Mouse (Mus musculus) intestine, embryonic 15.5 days (tissue): ENCODE measurements around the gene Szrd1. TPM values are rescaled to one million over a fixed set of nuclear protein-coding genes. Genes with fewer than 3 reads are reported as not detected.

Source experiments
- ATAC-seq: fragments of 200-750 bp; cut with Nextera tagmentation; 2 replicates; pipeline ENCODE4 v1.8.0; 2017; ENCODE audit warnings: moderate TSS enrichment, moderate library complexity
- H3K27ac ChIP-seq: fragments of 300-500 bp; sonication (generic); 2 replicates; pipeline ENCODE4 v1.5.1; 2015; ENCODE audit warnings: mild to moderate bottlenecking, inconsistent platforms
- H3K27me3 ChIP-seq: fragments of 300-500 bp; sonication (generic); replicated peaks from 2 replicates; pipeline ENCODE4 v1.6.1; 2015; ENCODE audit warnings: inconsistent platforms
- H3K36me3 ChIP-seq: fragments of 300-500 bp; sonication (generic); 2 replicates; pipeline ENCODE4 v1.6.1; 2015; ENCODE audit warnings: inconsistent platforms
- H3K4me1 ChIP-seq: fragments of 300-500 bp; sonication (generic); replicated peaks from 2 replicates; pipeline ENCODE4 v1.6.1; 2015; ENCODE audit warnings: inconsistent platforms
- H3K4me2 ChIP-seq: fragments of 300-500 bp; sonication (generic); replicated peaks from 2 replicates; pipeline ENCODE4 v1.6.1; 2015; ENCODE audit warnings: mild to moderate bottlenecking, inconsistent platforms
- H3K4me3 ChIP-seq: fragments of 300-500 bp; sonication (generic); replicated peaks from 2 replicates; pipeline ENCODE4 v1.5.1; 2015; ENCODE audit warnings: inconsistent platforms
- H3K9ac ChIP-seq: fragments of 300-500 bp; sonication (generic); 2 replicates; pipeline ENCODE4 v1.6.1; 2015; ENCODE audit warnings: inconsistent platforms
- H3K9me3 ChIP-seq: fragments of 300-500 bp; sonication (generic); 2 replicates; pipeline ENCODE4 v1.6.1; 2016; ENCODE audit warnings: inconsistent platforms
- WGBS: fragments of 180-500 bp; shearing (Covaris S2); methylation state at CpG from one replicate; pipeline ENCODE4 v1.1.7; 2015; 5-methylcytosine and 5-hydroxymethylcytosine counted together
- polyA plus RNA-seq: library from polyadenylated mRNA; unstranded; fragments of >200 nt; fragmentation: Nextera tagmentation; extraction: Ambion mirVana; gene quantifications from 2 replicates; pipeline ENCODE4 v1.2.1, GENCODE M21; 2015

The Szrd1 gene
- polyA plus RNA-seq, 1 experiment from 2014 or later = 42.7 TPM

GRCm38 (mm10) chr4:141165744-141166292, 26.2 kb upstream of the Szrd1 start:
- Histone ChIP-seq H3K4me1 (0 out of 2 replicates have a peak, but pooled peaks cover 5% of the 10 kb centered on the region), H3K4me2 (no peak overlapping the region), H3K4me3 (no peak overlapping the region), H3K27ac (no peak overlapping the region), H3K9ac (no peak overlapping the region), H3K9me3 (no peaks in the 10 kb centered on the region), H3K36me3 (peaks cover 16% of the 10 kb centered on the region), H3K27me3 (no peaks in the 10 kb centered on the region)
- WGBS = 71% methylated on average over 8 of the region's 8 CpGs
- no peak for ATAC-seq

DNA sequence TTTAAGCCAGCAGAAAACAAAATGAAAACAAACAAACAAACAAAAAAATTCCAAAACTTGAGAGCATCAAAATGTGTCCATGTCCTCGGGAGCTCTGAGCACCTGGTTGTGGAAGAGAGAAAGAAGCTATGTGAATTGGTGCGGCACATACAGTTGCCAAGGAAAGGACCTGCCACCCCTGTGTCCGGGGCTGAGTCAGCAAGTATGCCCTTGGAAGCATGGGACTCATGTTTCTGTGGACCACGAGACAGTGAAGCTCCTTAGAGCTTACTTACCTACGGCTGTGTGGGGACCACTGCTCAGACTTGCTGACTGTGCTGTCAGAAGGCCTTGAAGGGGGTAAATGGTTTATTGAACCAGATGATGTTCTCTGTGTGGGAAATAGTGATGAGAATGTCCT, 24.2 kb upstream of the Szrd1 start:
- Histone ChIP-seq H3K9ac (no peak overlapping the region), H3K4me1 (peaks cover 16% of the 10 kb centered on the region), H3K9me3 (no peaks in the 10 kb centered on the region), H3K4me2 (no peak overlapping the region), H3K27ac (no peak overlapping the region), H3K27me3 (no peaks in the 10 kb centered on the region), H3K4me3 (no peak overlapping the region), H3K36me3 (peaks cover 9% of the 10 kb centered on the region; the same call in 1 of the 2 replicates)
- no peak for ATAC-seq
- WGBS = 89% methylated on average over 5 of the region's 5 CpGs

- no peak overlapping the region for H3K9ac ChIP-seq
- H3K4me2 ChIP-seq = no peak overlapping the region
- no peaks in the 10 kb centered on the region for H3K27me3 ChIP-seq
- no peak overlapping the region for H3K27ac ChIP-seq
- H3K36me3 ChIP-seq = 0 out of 2 replicates have a peak, but pooled peaks cover 3% of the 10 kb centered on the region
- H3K4me3 ChIP-seq = no peak overlapping the region
- no peaks in the 10 kb centered on the region for H3K9me3 ChIP-seq
- H3K4me1 ChIP-seq = peaks cover 31% of the 10 kb centered on the region
- ATAC-seq = no peak
- 81% methylated on average over 6 of the region's 6 CpGs for WGBS
Measured at GRCm38 (mm10) chr4:141161699-141162208, 22.2 kb upstream of the Szrd1 start.

DNA sequence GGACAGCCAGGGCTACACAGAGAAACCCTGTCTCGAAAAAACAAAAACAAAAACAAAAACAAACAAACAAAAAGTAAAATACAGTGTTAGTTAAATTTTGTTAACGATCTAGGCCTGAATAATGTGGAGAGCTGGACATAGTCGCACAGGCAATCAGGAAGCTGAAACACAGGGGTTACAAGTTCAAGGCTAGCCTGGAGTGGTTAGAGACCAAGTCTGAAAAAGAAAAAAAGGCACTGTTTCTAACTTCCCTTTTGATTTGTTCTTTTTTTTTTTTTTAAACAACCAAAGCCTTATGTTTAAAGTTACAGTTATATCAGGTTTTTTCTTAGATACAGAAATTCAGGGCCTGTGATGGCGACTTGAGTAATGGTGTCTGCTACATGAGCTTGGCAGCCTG, 20.6 kb upstream of the Szrd1 start:
- Histone ChIP-seq H3K4me2 (no peak overlapping the region), H3K27me3 (no peaks in the 10 kb centered on the region), H3K9me3 (no peaks in the 10 kb centered on the region), H3K4me3 (no peak overlapping the region), H3K9ac (no peak overlapping the region), H3K27ac (no peak overlapping the region), H3K36me3 (0 out of 2 replicates have a peak, but pooled peaks cover 3% of the 10 kb centered on the region), H3K4me1 (peaks cover 30% of the 10 kb centered on the region)
- WGBS = 82% methylated on average over 4 of the region's 4 CpGs
- no peak for ATAC-seq

GRCm38 (mm10) chr4:141159666-141160065, 20.1 kb upstream of the Szrd1 start:
- H3K4me2 ChIP-seq = no peak overlapping the region
- WGBS = 34% methylated on average over 5 of the region's 5 CpGs
- H3K36me3 ChIP-seq = 0 out of 2 replicates have a peak, but pooled peaks cover 3% of the 10 kb centered on the region
- H3K9ac ChIP-seq = no peak overlapping the region
- no peak for ATAC-seq
- no peaks in the 10 kb centered on the region for H3K27me3 ChIP-seq
- H3K4me1 ChIP-seq = peaks cover 30% of the 10 kb centered on the region
- peak overlapping the region; percentile 83 for H3K27ac ChIP-seq
- H3K4me3 ChIP-seq = no peak overlapping the region
- H3K9me3 ChIP-seq = no peaks in the 10 kb centered on the region

DNA sequence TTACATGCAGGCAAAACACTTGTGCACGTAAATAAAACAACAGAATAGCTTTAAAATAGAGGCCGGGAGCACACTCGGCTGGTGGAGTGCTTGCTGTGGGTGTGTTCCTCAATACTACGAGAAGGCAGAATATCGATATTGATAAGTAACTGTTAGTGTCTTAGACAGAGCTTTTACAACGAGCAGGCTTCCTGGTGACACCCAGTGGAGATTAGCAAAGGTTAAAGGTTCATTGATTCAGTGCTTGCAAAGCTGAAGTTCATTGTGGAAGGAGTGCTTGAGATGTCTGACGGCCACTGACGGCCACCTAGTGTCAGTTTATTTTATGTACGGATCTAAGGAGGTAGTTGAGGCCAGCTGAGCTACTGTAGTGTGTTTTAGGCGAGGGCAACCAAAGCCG, 19.5 kb upstream of the Szrd1 start:
- peak; percentile 86 for ATAC-seq
- 0 out of 2 replicates have a peak overlapping the region, but pooled peaks have one; percentile 0 for H3K9ac ChIP-seq

DNA sequence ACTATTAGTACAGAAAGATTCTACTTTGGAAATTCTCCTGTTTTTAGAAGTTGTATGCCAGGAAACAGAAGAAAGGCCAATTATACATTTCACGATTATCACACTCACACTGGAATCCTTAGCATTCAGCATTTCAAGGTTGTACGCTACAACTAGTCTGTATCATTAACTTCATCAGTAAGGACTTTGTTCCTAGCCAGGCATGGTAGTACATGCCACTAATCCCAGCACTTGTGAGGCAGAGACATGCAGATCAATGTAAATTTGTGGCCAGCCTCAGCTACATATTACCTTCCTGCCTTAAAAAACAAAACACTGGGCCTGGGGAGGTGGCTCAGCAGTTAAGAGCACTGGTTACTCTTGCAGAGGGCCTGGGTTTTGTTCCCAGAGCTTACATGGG, 19.0 kb upstream of the Szrd1 start:
- no peak overlapping the region for H3K4me3 ChIP-seq
- peaks cover 30% of the 10 kb centered on the region for H3K4me1 ChIP-seq
- no peaks in the 10 kb centered on the region for H3K27me3 ChIP-seq
- 0 out of 2 replicates have a peak overlapping the region, but pooled peaks have one; percentile 0 for H3K9ac ChIP-seq
- ATAC-seq = peak; percentile 65
- no peaks in the 10 kb centered on the region for H3K36me3 ChIP-seq
- peak overlapping the region; percentile 83 for H3K27ac ChIP-seq
- no peaks in the 10 kb centered on the region for H3K9me3 ChIP-seq
- WGBS = 58% methylated on average over 2 of the region's 2 CpGs
- H3K4me2 ChIP-seq = peak overlapping the region; percentile 24; the same call in 1 of the 2 replicates

More for the DNA sequence above, 19.5 kb upstream of the Szrd1 start:
- Histone ChIP-seq H3K27ac (peak overlapping the region; percentile 83), H3K4me3 (no peak overlapping the region), H3K4me2 (peak overlapping the region; percentile 24; the same call in 1 of the 2 replicates), H3K36me3 (0 out of 2 replicates have a peak, but pooled peaks cover 3% of the 10 kb centered on the region), H3K9me3 (no peaks in the 10 kb centered on the region), H3K27me3 (no peaks in the 10 kb centered on the region), H3K4me1 (peaks cover 30% of the 10 kb centered on the region)
- WGBS = 31% methylated on average over 11 of the region's 11 CpGs

DNA sequence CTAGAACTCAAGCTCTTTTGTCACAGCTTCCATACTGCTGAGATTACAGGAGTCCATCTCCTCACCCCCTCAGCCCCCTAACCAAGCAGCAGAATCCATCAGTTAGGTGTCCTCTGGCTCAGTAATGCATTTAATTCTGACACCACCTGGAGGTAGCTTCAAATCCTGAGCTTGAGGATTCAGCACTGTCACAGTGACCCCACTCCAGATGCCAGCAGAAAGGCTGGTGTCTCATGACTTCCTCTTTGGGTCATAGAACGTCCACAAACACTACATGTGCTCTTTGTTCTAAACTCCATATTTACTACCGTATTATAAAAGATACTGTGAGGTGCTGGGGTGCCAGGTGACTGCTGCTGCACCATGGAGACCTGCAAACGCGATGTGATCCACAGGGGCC, 17.9 kb upstream of the Szrd1 start:
- H3K36me3 ChIP-seq = no peaks in the 10 kb centered on the region
- H3K27ac ChIP-seq = peak overlapping the region; percentile 83
- H3K4me2 ChIP-seq = no peak overlapping the region
- ATAC-seq = no peak
- peaks cover 30% of the 10 kb centered on the region for H3K4me1 ChIP-seq
- no peak overlapping the region for H3K4me3 ChIP-seq
- WGBS = 56% methylated on average over 4 of the region's 4 CpGs
- no peaks in the 10 kb centered on the region for H3K9me3 ChIP-seq
- H3K9ac ChIP-seq = no peak overlapping the region
- no peaks in the 10 kb centered on the region for H3K27me3 ChIP-seq

DNA sequence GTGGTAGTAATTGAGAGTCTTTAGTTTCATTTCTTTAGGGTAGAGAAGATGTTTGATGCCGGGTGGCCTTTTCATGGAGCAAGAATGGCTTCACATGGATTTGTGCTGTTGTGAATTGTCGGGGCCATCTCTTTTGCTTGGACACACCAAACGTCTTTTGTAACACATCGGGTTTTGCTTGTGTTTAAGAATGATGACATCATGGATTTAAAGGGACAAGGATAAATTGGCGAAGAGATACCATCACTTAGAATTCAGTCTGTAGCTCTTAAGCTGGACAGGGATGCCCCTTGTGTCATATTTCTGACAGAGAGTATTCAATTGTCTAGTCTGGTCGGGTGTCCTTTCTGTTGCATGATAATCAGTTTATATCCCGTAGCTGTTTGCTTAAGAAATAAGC, 9.5 kb upstream of the Szrd1 start:
- H3K9ac ChIP-seq = peak overlapping the region; percentile 99
- H3K4me2 ChIP-seq = peak overlapping the region; percentile 85
- no peak overlapping the region for H3K27ac ChIP-seq
- H3K4me1 ChIP-seq = no peaks in the 10 kb centered on the region; the same call in 1 of the 2 replicates
- H3K4me3 ChIP-seq = peak overlapping the region; percentile 99
- no peaks in the 10 kb centered on the region for H3K27me3 ChIP-seq
- 20% methylated on average over 7 of the region's 7 CpGs for WGBS
- no peaks in the 10 kb centered on the region for H3K36me3 ChIP-seq
- no peaks in the 10 kb centered on the region for H3K9me3 ChIP-seq
- ATAC-seq = no peak

DNA sequence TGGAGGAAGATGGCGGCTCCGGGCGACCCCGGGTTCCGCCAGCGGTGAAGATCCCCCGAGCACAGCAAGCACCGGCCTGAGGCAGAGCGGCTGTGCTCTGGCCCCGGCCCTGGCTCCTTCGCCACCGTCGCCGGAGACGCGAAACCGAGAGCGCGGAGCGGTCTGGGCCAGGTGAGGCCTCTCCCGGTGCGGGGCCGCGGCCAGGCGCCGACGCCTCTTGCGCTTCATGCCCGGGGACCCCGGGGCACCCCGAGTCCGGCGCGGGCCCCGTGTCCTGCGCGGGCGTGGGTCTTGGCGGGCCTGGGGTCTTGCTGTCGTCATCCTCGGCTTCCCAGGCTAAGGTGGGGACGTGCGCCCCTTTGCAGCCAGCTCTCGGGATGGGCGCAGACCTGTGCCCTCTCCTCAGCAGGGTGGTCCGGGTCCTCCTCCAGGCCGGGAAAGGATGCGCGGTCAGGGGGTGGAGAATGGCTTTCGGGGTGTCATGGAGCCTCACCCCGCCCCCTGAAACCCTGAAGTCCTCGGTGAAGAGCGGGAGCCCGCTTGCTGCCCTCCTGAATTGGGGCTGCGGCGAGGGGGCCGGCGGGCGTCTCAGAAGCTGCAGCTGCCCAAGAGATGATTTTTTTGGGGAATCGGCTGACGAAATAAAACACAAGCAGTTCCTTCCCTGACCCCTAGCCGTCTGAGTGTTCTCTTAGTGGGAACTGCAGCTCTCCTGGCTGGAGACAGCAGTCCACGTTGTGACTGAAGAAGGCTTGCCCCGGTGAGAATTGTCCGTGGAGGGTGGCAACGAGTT, 8.6 kb upstream of the Szrd1 start:
- Histone ChIP-seq H3K9ac (peak overlapping the region; percentile 99), H3K27ac (peak overlapping the region; percentile 97), H3K4me3 (peak overlapping the region; percentile 99), H3K4me2 (peak overlapping the region; percentile 85), H3K9me3 (no peaks in the 10 kb centered on the region), H3K27me3 (no peaks in the 10 kb centered on the region), H3K36me3 (no peaks in the 10 kb centered on the region), H3K4me1 (no peaks in the 10 kb centered on the region; the same call in 1 of the 2 replicates)
- under 1% methylated on average over 66 of the region's 66 CpGs for WGBS
- peak; percentile 82 for ATAC-seq

GRCm38 (mm10) chr4:141147112-141148008, 7.8 kb upstream of the Szrd1 start, which contains the start of gene Fbxo42:
Fbxo42 (plus strand) TSS chr4:141147913.
- H3K9me3 ChIP-seq = no peaks in the 10 kb centered on the region
- peak within 1 kb of the TSS; percentile 99 for H3K9ac ChIP-seq
- H3K4me3 ChIP-seq = peak within 1 kb of the TSS; percentile 99
- 5% methylated on average over 58 of the region's 58 CpGs for WGBS
- H3K27me3 ChIP-seq = no peaks in the 10 kb centered on the region
- H3K27ac ChIP-seq = peak within 1 kb of the TSS; percentile 97
- H3K4me2 ChIP-seq = peak within 1 kb of the TSS; percentile 85
- no peaks in the 10 kb centered on the region for H3K36me3 ChIP-seq
- peak; percentile 93 for ATAC-seq
- no peaks in the 10 kb centered on the region; the same call in 1 of the 2 replicates for H3K4me1 ChIP-seq
